Mouse (Mus musculus) hindbrain, embryonic 14.5 days (tissue): ENCODE data around the gene Dnaaf1. TPM values are rescaled to one million over a fixed set of nuclear protein-coding genes. Genes with fewer than 3 reads are reported as not detected.
A peak's percentile ranks its signal among the peaks of the same experiment; 100 is the strongest.

Source experiments
- ATAC-seq: fragments of 200-750 bp; cut with Nextera tagmentation; 2 replicates; pipeline ENCODE4 v1.8.0; 2017; ENCODE audit warnings: moderate number of reproducible peaks, mild to moderate bottlenecking, moderate TSS enrichment, moderate library complexity; ENCODE audit not compliant: low FRiP score
- DNase-seq: peaks from one replicate; pipeline ENCODE4 v3.0.0-alpha.2; 2015; ENCODE audit warnings: low spot score
- H3K27ac ChIP-seq: fragments of 300-500 bp; sonication (generic); 2 replicates; pipeline ENCODE4 v1.5.1; 2014; ENCODE audit warnings: mild to moderate bottlenecking, moderate library complexity
- H3K27me3 ChIP-seq: fragments of 300-500 bp; sonication (generic); 2 replicates; pipeline ENCODE4 v1.6.1; 2014; ENCODE audit warnings: mild to moderate bottlenecking, low read length, mixed read lengths; ENCODE audit not compliant: control insufficient read depth, insufficient read depth
- H3K36me3 ChIP-seq: fragments of 300-500 bp; sonication (generic); replicated peaks from 2 replicates; pipeline ENCODE4 v1.6.1; 2014; ENCODE audit not compliant: control insufficient read depth, insufficient read depth
- H3K4me1 ChIP-seq: fragments of 300-500 bp; sonication (generic); replicated peaks from 2 replicates; pipeline ENCODE4 v1.6.1; 2014; ENCODE audit warnings: antibody characterized with exemption, low read length, mixed read lengths; ENCODE audit not compliant: control insufficient read depth, insufficient read depth
- H3K4me2 ChIP-seq: fragments of 300-500 bp; sonication (generic); replicated peaks from 2 replicates; pipeline ENCODE4 v1.6.1; 2014; ENCODE audit warnings: mild to moderate bottlenecking, moderate library complexity
- H3K4me3 ChIP-seq: fragments of 300-500 bp; sonication (generic); replicated peaks from 2 replicates; pipeline ENCODE4 v1.5.1; 2014; ENCODE audit warnings: mild to moderate bottlenecking, low read length
- H3K9ac ChIP-seq: fragments of 300-500 bp; sonication (generic); 2 replicates; pipeline ENCODE4 v1.6.1; 2014
- H3K9me3 ChIP-seq: fragments of 300-500 bp; sonication (generic); 2 replicates; pipeline ENCODE4 v1.6.1; 2016; ENCODE audit warnings: low read length; ENCODE audit not compliant: control insufficient read depth
- WGBS: fragments of 180-500 bp; shearing (Covaris S2); extraction: QIAGEN DNeasy Blood & Tissue Kit; methylation state at CpG from one replicate; pipeline ENCODE4 v1.1.7; 2014; 5-methylcytosine and 5-hydroxymethylcytosine counted together
- polyA plus RNA-seq: library from polyadenylated mRNA; unstranded; fragments of >200 nt; fragmentation: Nextera tagmentation; extraction: Ambion mirVana; gene quantifications from 2 replicates; pipeline ENCODE4 v1.2.1, GENCODE M21; 2014

Dnaaf1 gene
- polyA plus RNA-seq, 1 experiment from 2014 or later: 0.51 TPM

- WGBS: 92% methylated on average over 9 of the region's 9 CpGs
- H3K9me3 ChIP-seq: no peaks in the 10 kb centered on the region
- peaks cover 42% of the 10 kb centered on the region for H3K36me3 ChIP-seq
- no peaks in the 10 kb centered on the region for H3K27me3 ChIP-seq
- H3K4me3 ChIP-seq: no peak overlapping the region
- no peak for ATAC-seq
- peaks cover 5% of the 10 kb centered on the region for H3K4me1 ChIP-seq
- H3K9ac ChIP-seq: no peak overlapping the region
- no peak overlapping the region for H3K27ac ChIP-seq
- DNase-seq: no peak
- H3K4me2 ChIP-seq: no peak overlapping the region
Observed at GRCm38 (mm10) chr8:119568251-119568650, 6.8 kb upstream of the Dnaaf1 start.

GRCm38 (mm10) chr8:119568951-119569350 lies 6.1 kb upstream of the Dnaaf1 start:
- Histone ChIP-seq H3K4me3 (no peak overlapping the region), H3K9ac (no peak overlapping the region), H3K9me3 (no peaks in the 10 kb centered on the region), H3K27me3 (no peaks in the 10 kb centered on the region), H3K36me3 (peaks cover 35% of the 10 kb centered on the region), H3K4me1 (peaks cover 12% of the 10 kb centered on the region), H3K27ac (no peak overlapping the region), H3K4me2 (no peak overlapping the region)
- no peak for ATAC-seq
- WGBS: 71% methylated on average over 7 of the region's 7 CpGs
- no peak for DNase-seq

GRCm38 (mm10) chr8:119569881-119570280 lies 5.2 kb upstream of the Dnaaf1 start:
- WGBS: 38% methylated on average over 4 of the region's 4 CpGs
- DNase-seq (no peak), ATAC-seq (no peak)
- peaks cover 26% of the 10 kb centered on the region for H3K36me3 ChIP-seq
- no peaks in the 10 kb centered on the region for H3K27me3 ChIP-seq
- no peak overlapping the region for H3K4me3 ChIP-seq
- no peak overlapping the region for H3K4me2 ChIP-seq
- no peak overlapping the region for H3K9ac ChIP-seq
- H3K4me1 ChIP-seq: peaks cover 14% of the 10 kb centered on the region
- no peaks in the 10 kb centered on the region for H3K9me3 ChIP-seq
- H3K27ac ChIP-seq: no peak overlapping the region

GRCm38 (mm10) chr8:119571135-119571534 lies 3.9 kb upstream of the Dnaaf1 start:
- Histone ChIP-seq H3K27me3 (no peaks in the 10 kb centered on the region), H3K4me3 (no peak overlapping the region), H3K36me3 (peaks cover 13% of the 10 kb centered on the region), H3K4me1 (peaks cover 14% of the 10 kb centered on the region), H3K27ac (no peak overlapping the region), H3K9ac (no peak overlapping the region), H3K4me2 (no peak overlapping the region), H3K9me3 (no peaks in the 10 kb centered on the region)
- DNase-seq (no peak), ATAC-seq (no peak)
- WGBS: 93% methylated on average over 6 of the region's 6 CpGs

GRCm38 (mm10) chr8:119572411-119572810 lies 2.6 kb upstream of the Dnaaf1 start:
- no peak overlapping the region for H3K27ac ChIP-seq
- peak overlapping the region; percentile 28; the same call in 1 of the 2 replicates for H3K9ac ChIP-seq
- WGBS: 95% methylated on average over 4 of the region's 4 CpGs
- H3K4me1 ChIP-seq: peaks cover 14% of the 10 kb centered on the region
- H3K36me3 ChIP-seq: peaks cover 6% of the 10 kb centered on the region
- no peak overlapping the region for H3K4me2 ChIP-seq
- H3K4me3 ChIP-seq: no peak overlapping the region
- no peaks in the 10 kb centered on the region for H3K9me3 ChIP-seq
- H3K27me3 ChIP-seq: 0 out of 2 replicates have a peak, but pooled peaks cover 6% of the 10 kb centered on the region
- ATAC-seq (no peak), DNase-seq (no peak)

GRCm38 (mm10) chr8:119575366-119575726 lies 311 bp downstream of the Dnaaf1 start:
- peak overlapping the region; percentile 71 for H3K9ac ChIP-seq
- ATAC-seq: no peak; the same call in 1 of the 2 replicates
- 2% methylated on average over 16 of the region's 16 CpGs for WGBS

GRCm38 (mm10) chr8:119579096-119579495 lies 4.1 kb downstream of the Dnaaf1 start:
- WGBS: 39% methylated on average over 13 of the region's 13 CpGs
- Histone ChIP-seq H3K9ac (no peak overlapping the region), H3K27me3 (0 out of 2 replicates have a peak, but pooled peaks cover 6% of the 10 kb centered on the region), H3K27ac (no peak overlapping the region), H3K36me3 (no peaks in the 10 kb centered on the region), H3K9me3 (no peaks in the 10 kb centered on the region), H3K4me1 (peaks cover under 1% of the 10 kb centered on the region; the same call in 1 of the 2 replicates), H3K4me2 (no peak overlapping the region), H3K4me3 (no peak overlapping the region)
- no peak for ATAC-seq
- no peak for DNase-seq

More at GRCm38 (mm10) chr8:119575366-119575726, 311 bp downstream of the Dnaaf1 start:
- DNase-seq: peak; percentile 31
- Histone ChIP-seq H3K27me3 (0 out of 2 replicates have a peak, but pooled peaks cover 6% of the 10 kb centered on the region), H3K27ac (peak overlapping the region; percentile 72; the same call in 1 of the 2 replicates), H3K4me3 (peak overlapping the region; percentile 58), H3K4me1 (peaks cover 14% of the 10 kb centered on the region), H3K36me3 (no peaks in the 10 kb centered on the region), H3K4me2 (peak overlapping the region; percentile 69), H3K9me3 (no peaks in the 10 kb centered on the region)

GRCm38 (mm10) chr8:119580441-119581161 lies 5.6 kb downstream of the Dnaaf1 start:
- H3K4me3 ChIP-seq: no peak overlapping the region
- no peaks in the 10 kb centered on the region for H3K9me3 ChIP-seq
- H3K4me2 ChIP-seq: no peak overlapping the region
- ATAC-seq: no peak
- no peaks in the 10 kb centered on the region for H3K36me3 ChIP-seq
- no peak overlapping the region for H3K9ac ChIP-seq
- H3K27me3 ChIP-seq: 0 out of 2 replicates have a peak, but pooled peaks cover 6% of the 10 kb centered on the region
- no peak overlapping the region for H3K27ac ChIP-seq
- DNase-seq: no peak
- WGBS: 90% methylated on average over 5 of the region's 5 CpGs
- no peaks in the 10 kb centered on the region for H3K4me1 ChIP-seq

- H3K4me3 ChIP-seq: peak overlapping the region; percentile 22
- no peaks in the 10 kb centered on the region for H3K9me3 ChIP-seq
- no peak overlapping the region for H3K27ac ChIP-seq
- no peaks in the 10 kb centered on the region for H3K27me3 ChIP-seq
- no peaks in the 10 kb centered on the region for H3K4me1 ChIP-seq
- H3K4me2 ChIP-seq: peak overlapping the region; percentile 49
- 25% methylated on average over 15 of the region's 24 CpGs for WGBS
- DNase-seq (no peak), ATAC-seq (no peak)
- no peaks in the 10 kb centered on the region for H3K36me3 ChIP-seq
- H3K9ac ChIP-seq: peak overlapping the region; percentile 31; the same call in 1 of the 2 replicates
Observed at GRCm38 (mm10) chr8:119585901-119586300, 10.9 kb downstream of the Dnaaf1 start.
